Mouse (Mus musculus): ENCODE measurements around the gene Enpp3. TPM values are rescaled to one million over a fixed set of nuclear protein-coding genes. Genes with fewer than 3 reads are reported as not detected.
A peak's percentile ranks its signal among the peaks of the same experiment; 100 is the strongest.
"Not testable (repeated sequence)": the region's sequence is repeated elsewhere in the genome, so short reads cannot be mapped to it uniquely, and the experiment has no call there.

Enpp3 gene
- total RNA-seq, 1 experiment from 2014 or later, result not detected

- no peak for ATAC-seq (replicated peaks in 1 of 2; ENCODE audit: insufficient read depth in 1 of 2, low FRiP score in 2 of 2, low TSS enrichment in 1 of 2, low read depth in 1 of 2, poor library complexity in 2 of 2, severe bottlenecking in 2 of 2)
These were observed 17.1 kb downstream of the Enpp3 start for GRCm38 (mm10) chr10:24825456-24826081.

- no peak for ATAC-seq (replicated peaks in 1 of 2; ENCODE audit: insufficient read depth in 1 of 2, low FRiP score in 2 of 2, low TSS enrichment in 1 of 2, low read depth in 1 of 2, poor library complexity in 2 of 2, severe bottlenecking in 2 of 2)
These were observed 18.0 kb downstream of the Enpp3 start for GRCm38 (mm10) chr10:24824621-24825020.

DNA sequence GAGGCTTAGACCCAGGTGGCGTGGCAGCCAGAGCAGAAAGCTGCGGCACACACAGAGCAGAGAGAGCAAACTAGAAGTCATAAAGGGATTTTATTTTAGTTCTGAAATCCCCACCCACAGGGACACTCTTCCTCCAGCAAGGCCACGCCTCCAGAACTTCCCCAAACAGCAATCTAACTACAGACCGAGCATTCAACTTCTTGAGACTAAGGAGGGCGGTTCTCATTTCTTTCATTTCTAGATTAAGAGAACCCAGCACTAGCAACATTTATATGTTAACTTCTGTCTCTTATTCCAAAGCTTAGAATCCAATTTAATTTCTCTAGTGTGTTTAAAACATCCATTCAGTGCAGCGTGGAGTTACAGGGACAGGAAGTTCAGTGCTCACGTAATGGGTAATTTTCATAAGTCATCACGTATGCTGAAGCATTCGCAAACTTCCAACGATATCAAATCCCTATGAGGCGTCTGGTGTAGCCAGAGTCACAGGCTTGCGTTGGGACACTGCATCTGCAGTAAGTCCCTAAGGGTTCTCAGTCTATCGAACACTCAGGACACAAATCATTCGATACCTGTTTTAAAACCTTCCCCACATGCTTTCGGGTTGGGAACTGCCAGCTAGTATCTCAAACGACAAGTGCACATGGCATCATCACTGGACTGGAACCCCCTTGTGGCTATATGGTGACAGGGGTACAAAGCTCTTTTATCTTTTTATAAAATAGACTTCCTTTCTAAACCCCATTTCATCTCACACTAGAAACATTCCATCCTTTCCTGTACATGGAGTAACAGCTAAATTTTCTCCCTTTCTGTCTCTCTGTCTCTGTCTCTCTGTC, 18.7 kb downstream of the Enpp3 start:
- ATAC-seq (replicated peaks in 1 of 2; ENCODE audit: insufficient read depth in 1 of 2, low FRiP score in 2 of 2, low TSS enrichment in 1 of 2, low read depth in 1 of 2, poor library complexity in 2 of 2, severe bottlenecking in 2 of 2), result peak; percentile 93 to 96

GRCm38 (mm10) chr10:24823265-24823664, 19.4 kb downstream of the Enpp3 start:
- ATAC-seq (replicated peaks in 1 of 2; ENCODE audit: insufficient read depth in 1 of 2, low FRiP score in 2 of 2, low TSS enrichment in 1 of 2, low read depth in 1 of 2, poor library complexity in 2 of 2, severe bottlenecking in 2 of 2), result peak; percentile 3 to 47; a peak in 2 of 4 replicates

GRCm38 (mm10) chr10:24822842-24823241, 19.8 kb downstream of the Enpp3 start:
- no peak for ATAC-seq (replicated peaks in 1 of 2; ENCODE audit: insufficient read depth in 1 of 2, low FRiP score in 2 of 2, low TSS enrichment in 1 of 2, low read depth in 1 of 2, poor library complexity in 2 of 2, severe bottlenecking in 2 of 2)

DNA sequence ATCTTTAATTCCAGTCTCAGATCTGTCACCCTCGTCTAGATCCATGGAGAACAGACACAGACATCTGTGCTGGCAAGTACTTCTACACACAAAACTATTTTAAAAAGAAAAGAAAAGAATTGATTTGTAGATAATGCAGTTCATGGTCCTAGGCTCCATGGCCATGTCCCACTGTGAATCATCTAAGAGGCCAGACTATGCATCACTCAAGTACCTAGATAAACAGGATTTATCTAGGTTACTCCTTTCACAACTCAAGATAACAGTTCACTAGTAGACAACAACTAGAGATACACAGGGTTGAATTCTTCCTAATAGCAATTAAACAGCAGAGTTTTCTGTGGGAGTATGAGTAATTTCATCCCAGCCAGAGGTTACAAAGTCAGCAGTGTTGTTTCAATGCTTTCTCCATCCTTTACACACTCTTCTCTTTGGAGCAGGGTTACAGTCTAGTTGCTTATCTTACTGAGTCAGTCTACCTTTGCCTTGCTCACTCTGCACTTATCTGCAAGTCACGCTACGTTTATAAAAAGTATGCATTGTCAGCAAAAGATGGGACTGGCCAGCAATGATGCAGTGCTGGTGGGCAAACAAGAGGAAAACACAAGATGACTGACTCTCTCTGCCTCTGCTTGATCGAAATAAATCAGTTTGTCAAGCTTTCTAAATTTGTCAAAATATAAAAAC, 20.5 kb downstream of the Enpp3 start:
- ATAC-seq (replicated peaks in 1 of 2; ENCODE audit: insufficient read depth in 1 of 2, low FRiP score in 2 of 2, low TSS enrichment in 1 of 2, low read depth in 1 of 2, poor library complexity in 2 of 2, severe bottlenecking in 2 of 2), result no peak

GRCm38 (mm10) chr10:24819526-24819925, 23.1 kb downstream of the Enpp3 start:
- ATAC-seq (replicated peaks in 1 of 2; ENCODE audit: insufficient read depth in 1 of 2, low FRiP score in 2 of 2, low TSS enrichment in 1 of 2, low read depth in 1 of 2, poor library complexity in 2 of 2, severe bottlenecking in 2 of 2), result no peak

DNA sequence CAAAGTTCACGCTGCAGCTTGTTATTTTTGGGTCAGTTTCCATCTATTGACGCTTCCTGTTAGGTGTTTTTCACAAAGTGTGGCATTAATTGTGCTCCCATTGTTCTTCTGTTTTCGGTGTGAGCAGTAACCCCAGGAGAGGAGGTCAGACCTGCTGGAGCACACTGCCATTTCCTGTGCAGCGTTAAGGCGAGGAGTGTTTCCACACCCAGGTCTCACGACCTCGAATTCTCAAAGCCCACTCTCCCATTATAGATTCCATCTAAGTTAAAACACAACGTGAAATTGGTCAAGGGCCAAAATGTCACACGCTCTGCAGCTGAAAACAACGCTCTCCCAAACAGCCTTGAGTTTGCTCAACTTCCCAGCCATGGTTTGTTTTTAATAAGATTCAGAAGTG, 32.0 kb downstream of the Enpp3 start:
- no peak for ATAC-seq (replicated peaks in 1 of 2; ENCODE audit: insufficient read depth in 1 of 2, low FRiP score in 2 of 2, low TSS enrichment in 1 of 2, low read depth in 1 of 2, poor library complexity in 2 of 2, severe bottlenecking in 2 of 2)

- no peak for ATAC-seq (replicated peaks in 1 of 2; ENCODE audit: insufficient read depth in 1 of 2, low FRiP score in 2 of 2, low TSS enrichment in 1 of 2, low read depth in 1 of 2, poor library complexity in 2 of 2, severe bottlenecking in 2 of 2)
These were observed 35.9 kb downstream of the Enpp3 start for GRCm38 (mm10) chr10:24806756-24807155.

DNA sequence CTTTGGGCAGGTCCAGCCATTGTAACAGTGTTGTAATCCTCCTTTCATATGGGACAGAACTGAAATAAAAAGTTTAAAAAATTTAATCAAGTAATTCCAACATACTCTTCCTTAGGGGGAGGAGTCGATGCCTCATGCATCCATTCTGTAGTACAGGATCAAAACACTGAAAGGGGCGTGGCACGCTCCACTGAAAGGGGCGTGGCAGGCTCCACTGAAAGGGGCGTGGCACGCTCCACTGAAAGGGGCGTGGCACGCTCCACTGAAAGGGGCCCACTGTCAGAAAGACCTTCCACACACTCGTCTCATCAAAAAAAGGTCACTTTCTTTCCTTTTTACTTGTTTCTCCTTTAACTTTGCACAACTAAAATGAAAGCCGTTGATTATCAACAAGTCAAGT, 36.7 kb downstream of the Enpp3 start:
- ATAC-seq (replicated peaks in 1 of 2; ENCODE audit: insufficient read depth in 1 of 2, low FRiP score in 2 of 2, low TSS enrichment in 1 of 2, low read depth in 1 of 2, poor library complexity in 2 of 2, severe bottlenecking in 2 of 2), result no peak

GRCm38 (mm10) chr10:24805173-24805572, 37.5 kb downstream of the Enpp3 start:
- ATAC-seq (replicated peaks in 1 of 2; ENCODE audit: insufficient read depth in 1 of 2, low FRiP score in 2 of 2, low TSS enrichment in 1 of 2, low read depth in 1 of 2, poor library complexity in 2 of 2, severe bottlenecking in 2 of 2), result no peak

DNA sequence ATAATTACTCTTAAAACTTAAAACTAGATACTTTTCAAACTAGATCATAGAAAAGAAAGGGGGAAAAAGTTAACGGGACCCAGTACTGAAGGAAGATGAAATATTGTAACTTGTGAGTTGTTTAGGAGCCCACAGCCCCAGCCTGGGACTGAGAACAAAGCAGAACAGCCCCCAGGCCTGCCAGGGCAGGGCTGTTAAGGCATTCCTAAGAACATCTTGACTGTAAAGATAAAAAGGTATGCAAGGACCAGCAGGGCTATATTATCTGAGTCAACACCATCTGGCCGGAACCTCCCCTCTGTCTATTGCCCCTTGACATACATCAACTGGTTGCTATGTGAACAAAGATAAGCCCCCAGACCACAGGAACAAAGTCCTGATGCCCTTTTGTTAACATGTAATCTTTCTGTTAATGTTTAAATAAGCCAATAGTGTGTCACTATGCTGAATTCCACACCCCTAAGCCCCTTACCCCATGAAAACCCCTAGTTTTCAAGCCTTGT, 39.8 kb downstream of the Enpp3 start:
- ATAC-seq (replicated peaks in 1 of 2; ENCODE audit: insufficient read depth in 1 of 2, low FRiP score in 2 of 2, low TSS enrichment in 1 of 2, low read depth in 1 of 2, poor library complexity in 2 of 2, severe bottlenecking in 2 of 2), result not testable (repeated sequence)

- ATAC-seq (replicated peaks in 1 of 2; ENCODE audit: insufficient read depth in 1 of 2, low FRiP score in 2 of 2, low TSS enrichment in 1 of 2, low read depth in 1 of 2, poor library complexity in 2 of 2, severe bottlenecking in 2 of 2), result no peak
These were observed 40.8 kb downstream of the Enpp3 start for GRCm38 (mm10) chr10:24801796-24802195.

DNA sequence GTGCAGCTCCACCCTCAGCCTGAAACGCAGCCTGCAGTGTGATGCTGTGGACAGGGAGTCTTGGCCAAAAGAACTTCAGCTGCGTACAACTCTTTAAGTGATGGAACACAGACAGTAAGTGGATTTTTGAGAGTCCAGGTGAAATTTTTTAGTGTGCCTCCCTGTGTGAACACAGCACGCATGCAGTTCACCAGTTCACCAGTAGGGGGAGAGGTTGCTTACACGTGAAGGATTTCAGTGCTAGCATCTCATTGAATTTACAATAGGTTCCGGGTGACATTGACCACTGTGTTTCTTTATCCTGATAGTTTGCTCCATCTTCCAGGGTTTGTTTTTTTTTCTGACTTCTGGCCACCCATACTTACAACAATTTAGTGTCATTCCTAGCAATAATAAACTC, 45.4 kb downstream of the Enpp3 start:
- peak; percentile 32 to 60; a peak in 1 of 4 replicates for ATAC-seq (replicated peaks in 1 of 2; ENCODE audit: insufficient read depth in 1 of 2, low FRiP score in 2 of 2, low TSS enrichment in 1 of 2, low read depth in 1 of 2, poor library complexity in 2 of 2, severe bottlenecking in 2 of 2)

DNA sequence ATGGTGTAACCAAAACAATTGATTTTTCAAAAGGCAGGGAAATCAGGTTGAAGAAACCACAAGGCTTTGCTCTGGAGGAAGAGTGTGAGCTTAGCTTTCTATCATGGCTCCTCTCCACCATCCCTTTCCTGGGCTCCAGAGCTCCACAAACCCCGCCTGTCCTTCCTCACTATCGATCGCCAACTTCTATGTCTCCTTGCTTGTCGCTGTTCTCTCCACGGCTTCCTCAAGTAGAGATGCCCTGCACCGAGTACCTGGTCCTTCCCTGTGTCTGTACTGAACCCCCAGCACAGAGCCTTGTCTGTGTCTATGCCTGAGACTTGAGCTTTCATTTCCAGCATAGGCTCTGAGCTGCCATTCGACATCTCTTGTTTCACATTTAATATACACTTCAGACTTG, 49.9 kb downstream of the Enpp3 start:
- ATAC-seq (replicated peaks in 1 of 2; ENCODE audit: insufficient read depth in 1 of 2, low FRiP score in 2 of 2, low TSS enrichment in 1 of 2, low read depth in 1 of 2, poor library complexity in 2 of 2, severe bottlenecking in 2 of 2), result no peak

DNA sequence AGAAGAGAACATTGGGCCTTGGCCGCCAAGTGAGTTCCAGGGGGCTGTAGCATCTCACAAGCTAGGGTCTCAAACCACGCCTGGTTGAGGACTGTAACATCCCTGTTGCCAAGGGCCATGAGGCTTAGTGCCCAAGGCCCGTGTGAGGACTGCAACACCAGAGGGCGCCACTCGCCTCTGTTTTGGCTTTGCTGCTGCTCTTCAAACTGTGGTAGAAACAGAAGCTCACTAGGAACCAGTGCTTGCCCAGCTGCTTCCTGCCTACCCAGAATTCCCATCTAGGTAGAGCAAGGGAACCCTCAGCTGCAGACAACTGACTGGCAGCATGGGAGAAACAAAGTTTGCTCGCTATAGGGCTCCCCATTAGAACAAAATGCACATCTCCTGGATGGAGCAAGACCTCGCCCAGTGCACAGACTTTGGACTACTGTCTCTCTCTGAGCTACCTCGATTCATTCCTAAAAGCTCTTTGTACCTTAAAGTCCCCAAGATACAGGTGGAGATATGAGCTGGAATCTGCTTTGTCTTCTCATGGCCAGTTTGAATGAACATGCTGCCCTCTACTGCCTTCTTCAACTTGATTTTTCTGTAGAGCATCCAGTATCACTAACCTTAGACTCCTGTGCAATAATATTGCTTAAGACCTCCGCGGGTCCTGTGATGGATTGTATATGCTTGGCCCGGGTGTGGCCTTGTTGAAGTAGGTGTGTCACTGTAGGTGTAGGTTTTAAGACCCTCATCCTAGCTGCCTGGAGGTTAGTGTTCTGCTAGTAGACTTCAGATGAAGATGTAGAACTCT, 52.7 kb downstream of the Enpp3 start:
- ATAC-seq (replicated peaks in 1 of 2; ENCODE audit: insufficient read depth in 1 of 2, low FRiP score in 2 of 2, low TSS enrichment in 1 of 2, low read depth in 1 of 2, poor library complexity in 2 of 2, severe bottlenecking in 2 of 2), result peak; percentile 90 to 93

- ATAC-seq (replicated peaks in 1 of 2; ENCODE audit: insufficient read depth in 1 of 2, low FRiP score in 2 of 2, low TSS enrichment in 1 of 2, low read depth in 1 of 2, poor library complexity in 2 of 2, severe bottlenecking in 2 of 2), result no peak
These were observed 57.3 kb downstream of the Enpp3 start for GRCm38 (mm10) chr10:24785345-24785744.

All from hematopoietic stem cell, adult 5-6 weeks (primary cell).